Mouse (Mus musculus): ENCODE results near the gene Rnf31. TPM values are rescaled to one million over a fixed set of nuclear protein-coding genes. Genes with fewer than 3 reads are reported as not detected.

Rnf31 gene
- polyA plus RNA-seq, 1 experiment from 2014 or later, result 18.2 TPM

GRCm38 (mm10) chr14:55571760-55572159 is 19.7 kb upstream of the Rnf31 start:
- H3K36me3 ChIP-seq (ENCODE audit: control insufficient read depth, insufficient read depth), result peaks cover 33% of the 10 kb centered on the region
- no peak overlapping the region for H3K27ac ChIP-seq (ENCODE audit: low read depth, low read length)
- no peaks in the 10 kb centered on the region for H3K27me3 ChIP-seq (replicated peaks; ENCODE audit: control insufficient read depth, insufficient read depth, low read length)
- H3K9ac ChIP-seq (ENCODE audit: low read depth, low read length), result no peak overlapping the region
- no peaks in the 10 kb centered on the region for H3K4me1 ChIP-seq (replicated peaks; ENCODE audit: control insufficient read depth, insufficient read depth, low read length)
- ATAC-seq, result no peak
- no peak for TF ChIP-seq CTCF (IDR thresholded peaks at IDR 0.05; ENCODE audit: low read depth)
- H3K4me3 ChIP-seq (ENCODE audit: low read depth, low read length), result no peak overlapping the region
- no peak overlapping the region for H3K4me2 ChIP-seq (replicated peaks; ENCODE audit: low read depth)
- no peaks in the 10 kb centered on the region for H3K9me3 ChIP-seq (ENCODE audit: control insufficient read depth)

- WGBS, result 71% methylated on average over 8 of the region's 8 CpGs
- no peak within 1 kb of the TSS for H3K27ac ChIP-seq (ENCODE audit: low read depth, low read length)
These were observed 16.2 kb upstream of the Rnf31 start, which contains the start of gene Fitm1 for GRCm38 (mm10) chr14:55575302-55575701. TSS of gene Fitm1 (plus strand) at chr14:55575617.

GRCm38 (mm10) chr14:55575711-55576110 is 15.8 kb upstream of the Rnf31 start:
- Histone ChIP-seq H3K27me3 (replicated peaks; ENCODE audit: control insufficient read depth, insufficient read depth, low read length) (no peaks in the 10 kb centered on the region), H3K4me1 (replicated peaks; ENCODE audit: control insufficient read depth, insufficient read depth, low read length) (0 out of 2 replicates have a peak, but pooled peaks cover 4% of the 10 kb centered on the region), H3K4me3 (ENCODE audit: low read depth, low read length) (no peak overlapping the region), H3K27ac (ENCODE audit: low read depth, low read length) (no peak overlapping the region), H3K4me2 (replicated peaks; ENCODE audit: low read depth) (no peak overlapping the region), H3K36me3 (ENCODE audit: control insufficient read depth, insufficient read depth) (peaks cover 8% of the 10 kb centered on the region; the same call in 1 of the 2 replicates), H3K9me3 (ENCODE audit: control insufficient read depth) (no peaks in the 10 kb centered on the region), H3K9ac (ENCODE audit: low read depth, low read length) (no peak overlapping the region)
- no peak for ATAC-seq
- 76% methylated on average over 13 of the region's 13 CpGs for WGBS
- TF ChIP-seq CTCF (IDR thresholded peaks at IDR 0.05; ENCODE audit: low read depth), result no peak

More at GRCm38 (mm10) chr14:55575302-55575701, 16.2 kb upstream of the Rnf31 start, which contains the start of gene Fitm1:
- H3K27me3 ChIP-seq (replicated peaks; ENCODE audit: control insufficient read depth, insufficient read depth, low read length), result no peaks in the 10 kb centered on the region
- 0 out of 2 replicates have a peak, but pooled peaks cover 4% of the 10 kb centered on the region for H3K4me1 ChIP-seq (replicated peaks; ENCODE audit: control insufficient read depth, insufficient read depth, low read length)
- TF ChIP-seq CTCF (IDR thresholded peaks at IDR 0.05; ENCODE audit: low read depth), result no peak
- no peaks in the 10 kb centered on the region for H3K9me3 ChIP-seq (ENCODE audit: control insufficient read depth)
- no peak for ATAC-seq
- H3K36me3 ChIP-seq (ENCODE audit: control insufficient read depth, insufficient read depth), result peaks cover 5% of the 10 kb centered on the region; the same call in 1 of the 2 replicates
- H3K9ac ChIP-seq (ENCODE audit: low read depth, low read length), result no peak within 1 kb of the TSS
- no peak within 1 kb of the TSS for H3K4me2 ChIP-seq (replicated peaks; ENCODE audit: low read depth)
- H3K4me3 ChIP-seq (ENCODE audit: low read depth, low read length), result no peak within 1 kb of the TSS

GRCm38 (mm10) chr14:55576376-55576775 is 15.1 kb upstream of the Rnf31 start:
- H3K4me1 ChIP-seq (replicated peaks; ENCODE audit: control insufficient read depth, insufficient read depth, low read length), result 0 out of 2 replicates have a peak, but pooled peaks cover 4% of the 10 kb centered on the region
- H3K9ac ChIP-seq (ENCODE audit: low read depth, low read length), result no peak overlapping the region
- WGBS, result 77% methylated on average over 16 of the region's 16 CpGs
- H3K36me3 ChIP-seq (ENCODE audit: control insufficient read depth, insufficient read depth), result peaks cover 15% of the 10 kb centered on the region; the same call in 1 of the 2 replicates
- no peaks in the 10 kb centered on the region for H3K27me3 ChIP-seq (replicated peaks; ENCODE audit: control insufficient read depth, insufficient read depth, low read length)
- no peak overlapping the region for H3K4me2 ChIP-seq (replicated peaks; ENCODE audit: low read depth)
- TF ChIP-seq CTCF (IDR thresholded peaks at IDR 0.05; ENCODE audit: low read depth), result no peak
- no peak for ATAC-seq
- no peak overlapping the region for H3K27ac ChIP-seq (ENCODE audit: low read depth, low read length)
- no peaks in the 10 kb centered on the region for H3K9me3 ChIP-seq (ENCODE audit: control insufficient read depth)
- no peak overlapping the region for H3K4me3 ChIP-seq (ENCODE audit: low read depth, low read length)

- peak within 1 kb of the TSS; percentile 70 for H3K4me3 ChIP-seq (ENCODE audit: low read depth, low read length)
- no peak for TF ChIP-seq CTCF (IDR thresholded peaks at IDR 0.05; ENCODE audit: low read depth)
- peaks cover 20% of the 10 kb centered on the region; the same call in 1 of the 2 replicates for H3K36me3 ChIP-seq (ENCODE audit: control insufficient read depth, insufficient read depth)
- no peaks in the 10 kb centered on the region for H3K9me3 ChIP-seq (ENCODE audit: control insufficient read depth)
- peak within 1 kb of the TSS; percentile 75 for H3K9ac ChIP-seq (ENCODE audit: low read depth, low read length)
- ATAC-seq, result peak; percentile 82
- H3K4me2 ChIP-seq (replicated peaks; ENCODE audit: low read depth), result peak within 1 kb of the TSS; percentile 81
- WGBS, result under 1% methylated on average over 23 of the region's 32 CpGs
- no peaks in the 10 kb centered on the region for H3K27me3 ChIP-seq (replicated peaks; ENCODE audit: control insufficient read depth, insufficient read depth, low read length)
- 0 out of 2 replicates have a peak, but pooled peaks cover 4% of the 10 kb centered on the region for H3K4me1 ChIP-seq (replicated peaks; ENCODE audit: control insufficient read depth, insufficient read depth, low read length)
- peak within 1 kb of the TSS; percentile 84 for H3K27ac ChIP-seq (ENCODE audit: low read depth, low read length)
These were observed 13.4 kb upstream of the Rnf31 start, which contains the start of gene Psme1 for GRCm38 (mm10) chr14:55577871-55578667. TSS of gene Psme1 (plus strand) at chr14:55578123.

DNA sequence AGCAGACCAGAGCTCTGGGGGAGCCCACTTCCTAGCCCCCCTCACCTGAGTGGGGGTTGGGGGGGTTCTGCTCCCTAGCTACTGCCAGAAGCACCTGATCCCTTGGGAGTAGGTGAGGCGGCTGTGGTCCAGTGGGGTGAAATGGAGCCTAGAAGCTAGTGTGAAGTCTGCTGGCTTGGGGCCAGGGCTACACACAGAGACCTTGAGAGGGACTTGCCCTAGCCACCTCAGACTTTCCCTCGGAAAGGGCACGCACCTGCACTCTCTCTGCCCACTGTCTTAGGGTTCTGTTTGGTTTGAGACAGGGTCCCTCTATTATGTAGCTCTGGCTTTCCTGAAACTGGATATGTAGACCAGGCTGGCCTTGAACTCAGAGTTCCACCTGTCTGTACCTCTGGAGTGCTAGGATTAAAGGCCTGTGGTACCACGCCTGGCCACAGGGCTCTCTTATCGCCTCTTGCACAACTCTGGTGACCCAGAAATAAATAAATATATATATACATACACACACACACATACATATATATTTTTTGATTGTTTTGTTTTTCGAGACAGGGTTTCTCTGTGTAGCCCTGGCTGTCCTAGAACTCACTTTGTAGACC is 12.7 kb upstream of the Rnf31 start:
- H3K36me3 ChIP-seq (ENCODE audit: control insufficient read depth, insufficient read depth), result peaks cover 20% of the 10 kb centered on the region; the same call in 1 of the 2 replicates
- H3K27ac ChIP-seq (ENCODE audit: low read depth, low read length), result peak overlapping the region; percentile 84
- H3K9ac ChIP-seq (ENCODE audit: low read depth, low read length), result peak overlapping the region; percentile 75
- ATAC-seq, result peak; percentile 46
- TF ChIP-seq CTCF (IDR thresholded peaks at IDR 0.05; ENCODE audit: low read depth), result peak; percentile 20; the same call in 1 of the 2 replicates
- H3K4me1 ChIP-seq (replicated peaks; ENCODE audit: control insufficient read depth, insufficient read depth, low read length), result 0 out of 2 replicates have a peak, but pooled peaks cover 4% of the 10 kb centered on the region
- H3K27me3 ChIP-seq (replicated peaks; ENCODE audit: control insufficient read depth, insufficient read depth, low read length), result no peaks in the 10 kb centered on the region
- 19% methylated on average over 6 of the region's 6 CpGs for WGBS
- peak overlapping the region; percentile 81 for H3K4me2 ChIP-seq (replicated peaks; ENCODE audit: low read depth)
- no peaks in the 10 kb centered on the region for H3K9me3 ChIP-seq (ENCODE audit: control insufficient read depth)
- peak overlapping the region; percentile 70 for H3K4me3 ChIP-seq (ENCODE audit: low read depth, low read length)

All from intestine, postnatal 0 days (tissue).